Mouse (Mus musculus) limb, embryonic 11.5 days (tissue): Measurements from ENCODE around the gene Mmp19. TPM values are rescaled to one million over a fixed set of nuclear protein-coding genes. Genes with fewer than 3 reads are reported as not detected.
"Not testable (repeated sequence)": the region's sequence is repeated elsewhere in the genome, so short reads cannot be mapped to it uniquely, and the experiment has no call there.

Experiments used
- ATAC-seq: fragments of 200-750 bp; cut with Nextera tagmentation; 2 replicates; pipeline ENCODE4 v1.8.0; 2017; ENCODE audit warnings: low read depth; ENCODE audit not compliant: insufficient number of reproducible peaks, low FRiP score, low TSS enrichment
- DNase-seq: peaks from one replicate; pipeline ENCODE4 v3.0.0-alpha.2; 2015; ENCODE audit warnings: low spot score
- H3K27ac ChIP-seq: fragments of 300-500 bp; sonication (generic); replicated peaks from 2 replicates; pipeline ENCODE4 v1.5.1; 2014; ENCODE audit warnings: low read depth, mild to moderate bottlenecking, low read length
- H3K27me3 ChIP-seq: fragments of 300-500 bp; sonication (generic); 2 replicates; pipeline ENCODE4 v1.6.1; 2014; ENCODE audit warnings: mild to moderate bottlenecking, low read length, mixed read lengths; ENCODE audit not compliant: control insufficient read depth, insufficient read depth
- H3K36me3 ChIP-seq: fragments of 300-500 bp; sonication (generic); 2 replicates; pipeline ENCODE4 v1.6.1; 2014; ENCODE audit warnings: mild to moderate bottlenecking, low read length, moderate library complexity, mixed read lengths; ENCODE audit not compliant: control insufficient read depth, insufficient read depth
- H3K4me1 ChIP-seq: fragments of 300-500 bp; sonication (generic); 2 replicates; pipeline ENCODE4 v1.6.1; 2014; ENCODE audit warnings: low read length, mixed read lengths; ENCODE audit not compliant: control insufficient read depth, insufficient read depth
- H3K4me2 ChIP-seq: fragments of 300-500 bp; sonication (generic); 2 replicates; pipeline ENCODE4 v1.6.1; 2014; ENCODE audit warnings: low read depth, mild to moderate bottlenecking, moderate library complexity; ENCODE audit not compliant: severe bottlenecking
- H3K4me3 ChIP-seq: fragments of 300-500 bp; sonication (generic); 2 replicates; pipeline ENCODE4 v1.5.1; 2014; ENCODE audit warnings: low read depth, low read length
- H3K9ac ChIP-seq: fragments of 300-500 bp; sonication (generic); 2 replicates; pipeline ENCODE4 v1.6.1; 2014; ENCODE audit warnings: mild to moderate bottlenecking, low read length
- H3K9me3 ChIP-seq: fragments of 300-500 bp; sonication (generic); 2 replicates; pipeline ENCODE4 v1.6.1; 2016; ENCODE audit warnings: low read length; ENCODE audit not compliant: control insufficient read depth
- WGBS: fragments of 180-500 bp; shearing (Covaris S2); extraction: QIAGEN DNeasy Blood & Tissue Kit; methylation state at CpG from one replicate; pipeline ENCODE4 v1.1.7; 2014; 5-methylcytosine and 5-hydroxymethylcytosine counted together
- polyA plus RNA-seq: library from polyadenylated mRNA; unstranded; fragments of >200 nt; fragmentation: Nextera tagmentation; extraction: Ambion mirVana; gene quantifications from 2 replicates; pipeline ENCODE4 v1.2.1, GENCODE M21; 2014

Gene Mmp19
- polyA plus RNA-seq, 1 experiment from 2014 or later = 0.55 TPM

DNA sequence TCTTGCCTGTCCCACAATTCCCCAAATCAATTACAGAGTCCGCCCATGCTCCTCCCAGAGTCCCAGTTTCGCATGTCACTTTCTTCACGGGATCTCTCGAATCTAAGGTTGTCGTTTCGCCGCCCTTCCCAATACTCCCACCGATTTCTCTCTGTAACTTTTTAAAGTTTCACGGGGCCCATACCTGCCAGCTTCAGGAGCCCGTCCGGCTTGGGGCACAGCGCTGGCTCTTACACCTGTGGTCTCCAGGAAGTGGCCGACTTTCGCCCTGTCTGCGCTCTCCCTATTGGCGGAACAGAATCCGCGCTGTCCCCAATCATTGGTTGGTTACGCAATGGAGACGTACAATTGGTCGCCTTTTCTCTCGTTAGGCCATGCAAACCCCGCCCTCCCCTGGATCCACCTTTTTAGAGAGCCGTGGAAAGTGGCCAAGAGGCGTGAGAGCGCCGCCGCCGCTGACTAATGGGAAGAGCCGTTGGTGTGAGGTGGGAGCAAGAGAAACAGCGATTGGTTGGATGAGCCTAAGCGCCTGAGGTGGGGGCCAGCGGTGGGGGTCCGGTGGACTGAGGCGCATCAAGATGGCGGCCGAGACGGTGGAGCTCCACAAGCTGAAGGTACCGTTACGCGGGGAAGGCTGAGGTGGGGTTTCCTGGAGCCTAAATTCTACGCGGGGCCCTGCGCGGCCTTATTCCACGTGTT lies 30.8 kb downstream of the Mmp19 start, which contains the start of gene Ormdl2:
Gene Ormdl2 (minus strand): TSS at position 288 of the 699 bp plus-strand sequence.
- H3K9ac ChIP-seq = peak within 1 kb of the TSS; percentile 78
- no peaks in the 10 kb centered on the region for H3K9me3 ChIP-seq
- H3K4me3 ChIP-seq = peak within 1 kb of the TSS; percentile 91
- no peaks in the 10 kb centered on the region for H3K27me3 ChIP-seq
- peak; percentile 99 for DNase-seq
- no peak within 1 kb of the TSS; the same call in 1 of the 2 replicates for H3K27ac ChIP-seq
- peaks cover 10% of the 10 kb centered on the region; the same call in 1 of the 2 replicates for H3K36me3 ChIP-seq
- under 1% methylated on average over 46 of the region's 46 CpGs for WGBS
- peak; percentile 100 for ATAC-seq
- H3K4me1 ChIP-seq = 0 out of 2 replicates have a peak, but pooled peaks cover 3% of the 10 kb centered on the region
- peak within 1 kb of the TSS; percentile 75 for H3K4me2 ChIP-seq

DNA sequence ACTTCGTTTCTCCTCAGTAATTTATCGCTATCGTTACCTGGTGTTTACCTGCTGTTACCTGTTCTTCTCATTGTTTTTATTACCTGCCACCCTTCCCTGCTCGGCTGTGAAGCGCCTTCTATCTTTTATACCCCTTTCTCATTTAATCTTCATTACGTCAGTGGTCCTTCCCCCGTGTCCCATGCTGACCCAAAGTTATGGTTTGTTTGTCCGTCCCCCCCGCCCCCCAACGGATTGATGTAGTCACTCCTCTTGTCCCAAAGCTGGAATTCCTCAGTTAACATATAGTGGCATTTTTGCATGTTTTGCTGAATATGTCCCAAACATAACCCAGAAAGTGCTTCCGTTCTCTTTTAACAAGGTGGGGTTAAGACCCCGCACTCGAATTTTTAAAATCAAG lies 31.4 kb downstream of the Mmp19 start:
- no peaks in the 10 kb centered on the region for H3K9me3 ChIP-seq
- peak overlapping the region; percentile 78 for H3K9ac ChIP-seq
- peaks cover 9% of the 10 kb centered on the region; the same call in 1 of the 2 replicates for H3K36me3 ChIP-seq
- peak overlapping the region; percentile 75 for H3K4me2 ChIP-seq
- ATAC-seq (peak; percentile 9; the same call in 1 of the 2 replicates), DNase-seq (no peak)
- 0 out of 2 replicates have a peak, but pooled peaks cover 3% of the 10 kb centered on the region for H3K4me1 ChIP-seq
- H3K27ac ChIP-seq = no peak overlapping the region; the same call in 1 of the 2 replicates
- no peaks in the 10 kb centered on the region for H3K27me3 ChIP-seq
- peak overlapping the region; percentile 91 for H3K4me3 ChIP-seq
- 4% methylated on average over 13 of the region's 13 CpGs for WGBS

DNA sequence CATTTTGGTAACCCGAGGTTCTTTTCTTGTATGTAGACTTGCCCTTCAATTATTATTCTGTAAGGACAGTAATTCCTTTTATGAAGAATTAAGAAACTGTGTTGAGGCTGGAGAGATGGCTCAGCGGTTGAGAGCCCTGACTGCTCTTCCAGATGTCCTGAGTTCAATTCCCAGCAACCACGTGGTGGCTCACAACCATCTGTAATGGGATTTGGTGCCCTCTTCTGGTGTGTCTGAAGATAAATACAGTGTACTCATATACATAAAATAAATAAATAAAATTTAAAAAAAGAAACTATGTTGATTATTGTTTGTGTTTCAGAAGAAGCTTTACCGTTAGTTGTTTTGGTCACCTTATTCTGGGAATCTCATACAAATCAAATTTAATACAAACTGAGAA lies 32.4 kb downstream of the Mmp19 start:
- 75% methylated on average over 4 of the region's 4 CpGs for WGBS
- H3K36me3 ChIP-seq = not testable (repeated sequence)

DNA sequence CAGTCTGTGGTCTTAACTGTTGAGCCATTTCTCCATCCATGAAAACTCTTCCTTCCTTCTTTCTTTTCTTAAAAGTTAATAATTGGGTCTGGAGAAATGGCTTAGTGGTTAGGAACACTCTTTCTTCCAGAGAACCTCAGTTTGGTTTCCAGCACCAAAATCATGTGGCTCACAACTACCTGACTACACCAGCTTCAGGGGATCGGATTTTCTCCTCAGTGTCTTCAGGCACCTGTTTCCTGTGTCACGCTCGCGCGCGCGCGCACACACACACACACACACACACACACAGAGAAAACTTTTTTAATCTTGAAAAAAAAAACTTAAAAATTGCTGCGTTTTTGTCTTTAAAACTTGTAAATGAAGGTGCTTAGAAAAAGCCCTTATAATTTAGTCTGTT lies 33.1 kb downstream of the Mmp19 start:
- DNase-seq (no peak), ATAC-seq (no peak)
- Histone ChIP-seq H3K27me3 (no peaks in the 10 kb centered on the region), H3K4me1 (0 out of 2 replicates have a peak, but pooled peaks cover 3% of the 10 kb centered on the region), H3K4me2 (no peak overlapping the region), H3K36me3 (peaks cover 2% of the 10 kb centered on the region; the same call in 1 of the 2 replicates), H3K4me3 (no peak overlapping the region), H3K27ac (no peak overlapping the region), H3K9ac (no peak overlapping the region), H3K9me3 (no peaks in the 10 kb centered on the region)
- whole genome bisulfite sequencing = 97% methylated on average over 9 of the region's 9 CpGs

More for the DNA sequence above, 32.4 kb downstream of the Mmp19 start:
- not testable (repeated sequence) for ATAC-seq, H3K27me3 ChIP-seq, H3K9me3 ChIP-seq, H3K27ac ChIP-seq, DNase-seq, H3K9ac ChIP-seq, H3K4me1 ChIP-seq
- H3K4me3 ChIP-seq = peak overlapping the region; percentile 91
- H3K4me2 ChIP-seq = peak overlapping the region; percentile 75; the same call in 1 of the 2 replicates

DNA sequence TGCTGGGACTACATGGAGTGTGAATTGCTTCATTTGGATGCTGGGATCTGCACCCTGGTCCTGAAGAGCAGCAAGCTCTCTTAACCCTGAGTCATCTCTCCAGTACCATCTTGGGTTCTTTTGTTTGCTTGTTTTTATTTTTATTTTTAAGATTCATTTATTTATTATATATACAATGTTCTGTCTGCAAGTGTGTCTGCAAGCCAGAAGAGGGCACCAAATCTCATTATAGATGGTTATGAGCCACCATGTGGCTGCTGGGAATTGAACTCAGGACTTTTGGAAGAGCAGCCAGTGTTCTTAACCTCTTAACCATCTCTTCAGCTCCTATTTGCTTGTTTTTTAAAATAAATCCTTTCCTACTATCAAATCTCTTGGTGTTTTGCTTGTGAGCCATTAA lies 46.7 kb downstream of the Mmp19 start:
- H3K4me1 ChIP-seq = no peaks in the 10 kb centered on the region
- H3K4me3 ChIP-seq = no peak overlapping the region
- ATAC-seq = no peak
- H3K9me3 ChIP-seq = no peaks in the 10 kb centered on the region
- H3K4me2 ChIP-seq = no peak overlapping the region
- no peak for DNase-seq
- H3K36me3 ChIP-seq = peaks cover 19% of the 10 kb centered on the region; the same call in 1 of the 2 replicates
- no peaks in the 10 kb centered on the region for H3K27me3 ChIP-seq
- H3K27ac ChIP-seq = no peak overlapping the region
- no peak overlapping the region for H3K9ac ChIP-seq

DNA sequence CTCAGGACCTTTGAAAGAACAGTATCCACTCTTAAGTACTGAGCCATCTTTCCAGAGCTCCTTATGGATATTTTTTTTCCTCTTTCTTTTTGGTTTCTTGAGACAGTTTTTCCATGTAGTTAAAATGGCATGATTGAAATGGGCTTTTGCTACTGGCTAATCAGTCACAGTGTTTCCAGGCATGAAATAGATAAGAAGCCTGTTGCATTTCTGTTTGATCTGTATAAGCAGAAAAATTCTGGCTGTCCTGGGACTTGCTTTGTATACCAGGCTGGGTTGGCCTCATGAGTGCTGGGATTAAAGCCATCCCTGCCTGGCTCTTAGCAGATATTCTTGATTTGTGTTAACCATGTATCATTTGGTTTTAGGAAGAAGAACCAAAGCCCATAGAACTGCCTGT lies 48.7 kb downstream of the Mmp19 start:
- no peak overlapping the region for H3K4me2 ChIP-seq
- H3K4me3 ChIP-seq = no peak overlapping the region
- peaks cover 11% of the 10 kb centered on the region; the same call in 1 of the 2 replicates for H3K36me3 ChIP-seq
- no peaks in the 10 kb centered on the region for H3K27me3 ChIP-seq
- H3K9me3 ChIP-seq = no peaks in the 10 kb centered on the region
- no peaks in the 10 kb centered on the region for H3K4me1 ChIP-seq
- no peak for ATAC-seq
- H3K9ac ChIP-seq = no peak overlapping the region
- no peak for DNase-seq
- no peak overlapping the region for H3K27ac ChIP-seq

DNA sequence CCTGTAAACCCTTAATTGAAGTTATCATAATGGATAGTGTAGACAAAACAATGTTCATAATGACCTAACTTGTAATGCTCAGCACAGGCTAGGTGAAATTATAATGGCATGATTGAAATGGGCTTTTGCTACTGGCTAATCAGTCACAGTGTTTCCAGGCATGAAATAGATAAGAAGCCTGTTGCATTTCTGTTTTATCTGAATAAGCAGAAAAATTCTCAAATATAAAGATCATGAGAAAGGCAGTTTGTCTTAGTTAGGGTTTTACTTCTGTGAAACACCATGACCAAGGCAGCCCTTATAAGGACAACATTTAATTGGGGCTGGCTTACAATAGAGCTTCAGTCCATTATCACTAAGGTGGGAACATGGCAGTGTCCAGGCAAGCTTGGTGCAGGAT lies 49.9 kb downstream of the Mmp19 start:
- no peak for ATAC-seq
- H3K4me1 ChIP-seq = 0 out of 2 replicates have a peak, but pooled peaks cover 5% of the 10 kb centered on the region
- no peaks in the 10 kb centered on the region for H3K9me3 ChIP-seq
- H3K36me3 ChIP-seq = peaks cover 7% of the 10 kb centered on the region; the same call in 1 of the 2 replicates
- no peak overlapping the region for H3K27ac ChIP-seq
- no peak overlapping the region for H3K4me3 ChIP-seq
- no peak for DNase-seq
- H3K27me3 ChIP-seq = no peaks in the 10 kb centered on the region
- no peak overlapping the region for H3K4me2 ChIP-seq
- H3K9ac ChIP-seq = no peak overlapping the region

DNA sequence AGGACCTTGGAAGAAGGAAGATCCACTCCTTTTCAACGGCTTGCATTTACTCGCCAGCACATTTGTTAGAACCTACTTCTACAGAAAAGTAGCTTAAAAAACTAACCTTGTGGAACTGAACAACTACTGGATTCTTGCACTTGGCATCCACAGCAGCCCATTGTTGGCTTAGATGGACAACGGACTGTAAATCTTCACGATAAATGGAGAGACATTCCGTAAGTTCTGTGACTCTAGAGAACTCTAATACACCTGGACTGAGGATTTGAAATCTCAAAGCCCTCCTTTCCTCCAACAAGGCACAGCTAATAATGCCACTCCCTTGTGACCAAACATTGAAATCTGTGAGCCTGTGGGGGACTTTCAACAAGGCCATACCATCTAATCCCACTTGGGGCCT lies 52.5 kb downstream of the Mmp19 start:
- no peak overlapping the region for H3K4me3 ChIP-seq
- H3K9ac ChIP-seq = no peak overlapping the region
- H3K27me3 ChIP-seq = no peaks in the 10 kb centered on the region
- 0 out of 2 replicates have a peak, but pooled peaks cover 5% of the 10 kb centered on the region for H3K4me1 ChIP-seq
- 95% methylated on average over 5 of the region's 5 CpGs for WGBS
- peaks cover 7% of the 10 kb centered on the region; the same call in 1 of the 2 replicates for H3K36me3 ChIP-seq
- H3K9me3 ChIP-seq = no peaks in the 10 kb centered on the region
- H3K27ac ChIP-seq = no peak overlapping the region
- DNase-seq (no peak), ATAC-seq (no peak)
- H3K4me2 ChIP-seq = no peak overlapping the region
